Mouse (Mus musculus) embryo, embryonic 10.5 days (tissue): Measurements from ENCODE around the gene Spaca4.

ENCODE experiments used
- DNase-seq: peaks from one replicate; pipeline ENCODE4 v3.0.0-alpha.2; 2015; ENCODE audit warnings: low spot score

Spaca4 gene

GRCm38 (mm10) chr7:45697894-45698293, 27.7 kb downstream of the Spaca4 start:
- DNase-seq: no peak

- DNase-seq: peak; percentile 64
Observed at GRCm38 (mm10) chr7:45695098-45695497, 30.5 kb downstream of the Spaca4 start.

- no peak for DNase-seq
Observed at GRCm38 (mm10) chr7:45693921-45694591, 31.6 kb downstream of the Spaca4 start, which contains the start of gene Sec1. TSS of gene Sec1 (minus strand) at chr7:45694402.

- DNase-seq: no peak
Observed at GRCm38 (mm10) chr7:45692364-45692763, 33.2 kb downstream of the Spaca4 start.

GRCm38 (mm10) chr7:45689800-45690199, 35.8 kb downstream of the Spaca4 start:
- DNase-seq: no peak

- DNase-seq: no peak
Observed at GRCm38 (mm10) chr7:45689099-45689498, 36.5 kb downstream of the Spaca4 start.

- no peak for DNase-seq
Observed at GRCm38 (mm10) chr7:45686841-45687240, 38.8 kb downstream of the Spaca4 start.

- DNase-seq: no peak
Observed at GRCm38 (mm10) chr7:45685811-45686210, 39.8 kb downstream of the Spaca4 start.

- DNase-seq: no peak
Observed at GRCm38 (mm10) chr7:45683396-45684050, 42.1 kb downstream of the Spaca4 start, which contains the start of gene Ntn5. TSS of gene Ntn5 (plus strand) at chr7:45684022.

GRCm38 (mm10) chr7:45682144-45683126, 43.2 kb downstream of the Spaca4 start:
- peak; percentile 95 for DNase-seq

GRCm38 (mm10) chr7:45681046-45681736, 44.4 kb downstream of the Spaca4 start:
- no peak for DNase-seq

- DNase-seq: no peak
Observed at GRCm38 (mm10) chr7:45679966-45680621, 45.5 kb downstream of the Spaca4 start.

- DNase-seq: no peak
Observed at GRCm38 (mm10) chr7:45678513-45678912, 47.1 kb downstream of the Spaca4 start.

GRCm38 (mm10) chr7:45677627-45678295, 47.9 kb downstream of the Spaca4 start:
- DNase-seq: no peak
